Mouse (Mus musculus): ENCODE measurements around the gene Ldhal6b. TPM values are rescaled to one million over a fixed set of nuclear protein-coding genes. Genes with fewer than 3 reads are reported as not detected.

Ldhal6b gene
- polyA plus RNA-seq, 1 experiment: 1.3 TPM

GRCm38 (mm10) chr17:5371521-5371920, 47.0 kb downstream of the Ldhal6b start:
- Histone ChIP-seq H3K4me3 (ENCODE audit: low read depth, low read length) (no peak overlapping the region), H3K9me3 (replicated peaks; ENCODE audit: control insufficient read depth, insufficient read depth, low read length, poor library complexity, severe bottlenecking) (no peaks in the 10 kb centered on the region), H3K9ac (ENCODE audit: low read depth, poor library complexity, severe bottlenecking) (no peak overlapping the region), H3K27me3 (ENCODE audit: control insufficient read depth, insufficient read depth, low read length, poor library complexity, severe bottlenecking) (no peaks in the 10 kb centered on the region), H3K36me3 (ENCODE audit: control insufficient read depth, insufficient read depth, low read length, poor library complexity, severe bottlenecking) (no peaks in the 10 kb centered on the region), H3K4me1 (ENCODE audit: control insufficient read depth, insufficient read depth, low read length) (no peaks in the 10 kb centered on the region), H3K27ac (ENCODE audit: insufficient read depth, low read length) (no peak overlapping the region)
- TF ChIP-seq POLR2A (IDR thresholded peaks at IDR 0.05; ENCODE audit: insufficient read depth, low read length): no peak
- TF ChIP-seq CTCF (IDR thresholded peaks at IDR 0.05; ENCODE audit: low read depth, low read length): no peak
- TF ChIP-seq EP300 (IDR thresholded peaks at IDR 0.05; ENCODE audit: insufficient read depth, low read depth, low read length): no peak

DNA sequence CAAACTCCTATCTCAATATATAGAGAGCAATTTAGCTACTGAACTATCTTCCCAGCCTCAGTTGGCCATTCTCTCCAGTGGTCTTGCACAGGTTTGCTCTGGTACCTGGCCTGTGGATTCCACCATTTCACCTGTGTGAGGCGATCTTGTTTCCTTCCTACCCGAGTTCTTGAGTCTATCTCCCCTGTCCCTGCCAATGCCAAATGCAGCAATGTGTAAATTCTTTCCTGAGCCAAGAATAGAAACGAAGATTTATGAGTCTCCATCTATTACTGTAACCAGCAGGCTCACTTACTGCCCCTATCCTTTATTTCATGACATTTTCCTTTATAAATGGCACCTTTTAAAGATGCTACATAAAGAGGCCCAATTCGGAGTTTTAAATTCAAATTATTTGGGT, 47.5 kb downstream of the Ldhal6b start:
- no peaks in the 10 kb centered on the region for H3K36me3 ChIP-seq (ENCODE audit: control insufficient read depth, insufficient read depth, low read length, poor library complexity, severe bottlenecking)
- H3K9me3 ChIP-seq (replicated peaks; ENCODE audit: control insufficient read depth, insufficient read depth, low read length, poor library complexity, severe bottlenecking): no peaks in the 10 kb centered on the region
- no peak overlapping the region for H3K4me3 ChIP-seq (ENCODE audit: low read depth, low read length)
- H3K9ac ChIP-seq (ENCODE audit: low read depth, poor library complexity, severe bottlenecking): no peak overlapping the region
- TF ChIP-seq POLR2A (IDR thresholded peaks at IDR 0.05; ENCODE audit: insufficient read depth, low read length): no peak
- no peak for TF ChIP-seq EP300 (IDR thresholded peaks at IDR 0.05; ENCODE audit: insufficient read depth, low read depth, low read length)
- TF ChIP-seq CTCF (IDR thresholded peaks at IDR 0.05; ENCODE audit: low read depth, low read length): no peak
- no peaks in the 10 kb centered on the region for H3K27me3 ChIP-seq (ENCODE audit: control insufficient read depth, insufficient read depth, low read length, poor library complexity, severe bottlenecking)
- no peak overlapping the region for H3K27ac ChIP-seq (ENCODE audit: insufficient read depth, low read length)
- peaks cover 1% of the 10 kb centered on the region for H3K4me1 ChIP-seq (ENCODE audit: control insufficient read depth, insufficient read depth, low read length)

Other genes starting within 250 kb of the Ldhal6b start
- gene Tmem242, start 21.5 kb upstream of the Ldhal6b start, polyA plus RNA-seq (2011; ENCODE audit: insufficient read depth, insufficient read length, low read depth, missing spikeins): 51.5 and 60.8 TPM in 2 replicates
- gene Zdhhc14, start 73.8 kb upstream of the Ldhal6b start, polyA plus RNA-seq (2011; ENCODE audit: insufficient read depth, insufficient read length, low read depth, missing spikeins): 1.0 and 1.1 TPM in 2 replicates

Measured in ES-Bruce4 (cell line).